Mouse (Mus musculus) midbrain, postnatal 0 days (tissue): ENCODE measurements at regions not wholly inside any gene's neighbourhood (a gene's known extent, or its start where the extent isn't known, plus 50 kb on each side); places are given as distances from the start of the nearest gene placed in this dataset.

ENCODE experiments used
- ATAC-seq: fragments of 200-750 bp; cut with Nextera tagmentation; 2 replicates; pipeline ENCODE4 v1.8.0; 2017; ENCODE audit warnings: moderate number of reproducible peaks, mild to moderate bottlenecking, moderate TSS enrichment, moderate library complexity; ENCODE audit not compliant: low FRiP score
- DNase-seq: peaks from one replicate; pipeline ENCODE4 v3.0.0-alpha.2; 2015; ENCODE audit warnings: low spot score
- H3K27ac ChIP-seq: fragments of 300-500 bp; sonication (generic); 2 replicates; pipeline ENCODE4 v1.5.1; 2014; ENCODE audit warnings: low read depth, mild to moderate bottlenecking, low read length, mixed read lengths
- H3K27me3 ChIP-seq: fragments of 300-500 bp; sonication (generic); 2 replicates; pipeline ENCODE4 v1.6.1; 2014; ENCODE audit warnings: low read length, control low read depth, mixed read lengths; ENCODE audit not compliant: insufficient read depth
- H3K36me3 ChIP-seq: fragments of 300-500 bp; sonication (generic); 2 replicates; pipeline ENCODE4 v1.6.1; 2014; ENCODE audit warnings: low read length, control low read depth, mixed read lengths; ENCODE audit not compliant: insufficient read depth
- H3K4me1 ChIP-seq: fragments of 300-500 bp; sonication (generic); 2 replicates; pipeline ENCODE4 v1.6.1; 2014; ENCODE audit warnings: mild to moderate bottlenecking, control low read depth, antibody characterized with exemption, low read length, mixed read lengths; ENCODE audit not compliant: insufficient read depth
- H3K4me2 ChIP-seq: fragments of 300-500 bp; sonication (generic); 2 replicates; pipeline ENCODE4 v1.6.1; 2014; ENCODE audit warnings: low read depth, mild to moderate bottlenecking, low read length, mixed read lengths; ENCODE audit not compliant: poor library complexity, severe bottlenecking
- H3K4me3 ChIP-seq: fragments of 300-500 bp; sonication (generic); 2 replicates; pipeline ENCODE4 v1.5.1; 2014; ENCODE audit warnings: low read depth, mild to moderate bottlenecking, low read length, moderate library complexity
- H3K9ac ChIP-seq: fragments of 300-500 bp; sonication (generic); replicated peaks from 2 replicates; pipeline ENCODE4 v1.6.1; 2014; ENCODE audit warnings: mild to moderate bottlenecking, low read length, moderate library complexity, mixed read lengths; ENCODE audit not compliant: poor library complexity, severe bottlenecking
- H3K9me3 ChIP-seq: fragments of 300-500 bp; sonication (generic); 2 replicates; pipeline ENCODE4 v1.6.1; 2016; ENCODE audit warnings: low read length, control low read depth
- CTCF ChIP-seq: IDR thresholded peaks from 2 replicates; pipeline ENCODE4 v1.5.1; 2016; ENCODE audit warnings: antibody characterized with exemption, mild to moderate bottlenecking
- WGBS: fragments of 180-500 bp; shearing (Covaris S2); extraction: QIAGEN DNeasy Blood & Tissue Kit; methylation state at CpG from one replicate; pipeline ENCODE4 v1.1.7; 2014; 5-methylcytosine and 5-hydroxymethylcytosine counted together

DNA sequence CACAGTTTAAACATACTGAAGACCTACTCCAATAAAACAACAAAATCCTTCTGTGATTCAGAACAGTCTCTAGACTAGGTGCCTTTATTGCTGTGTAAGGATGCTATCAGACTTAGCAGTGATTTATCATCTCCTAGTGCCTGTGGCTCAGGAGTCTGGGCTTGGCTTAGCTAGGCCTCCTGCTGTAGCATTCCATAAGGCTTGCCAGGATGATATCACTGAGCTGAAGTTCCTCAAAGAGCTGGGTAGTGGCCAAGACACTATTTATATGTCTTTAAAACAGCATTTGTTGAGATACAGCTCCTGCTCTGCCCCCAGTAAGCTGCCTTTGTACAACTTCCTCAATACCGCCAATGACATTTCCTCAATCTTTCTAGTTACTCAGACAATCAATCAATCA, 193.4 kb upstream of the Pld5 start:
- Histone ChIP-seq H3K4me1 (no peaks in the 10 kb centered on the region), H3K36me3 (no peaks in the 10 kb centered on the region), H3K27me3 (no peaks in the 10 kb centered on the region), H3K4me3 (no peak overlapping the region), H3K9ac (no peak overlapping the region), H3K4me2 (no peak overlapping the region), H3K9me3 (no peaks in the 10 kb centered on the region), H3K27ac (no peak overlapping the region)
- no peak for TF ChIP-seq CTCF
- ATAC-seq (no peak), DNase-seq (no peak)
- WGBS: 94% methylated on average over 1 of the region's 1 CpGs

DNA sequence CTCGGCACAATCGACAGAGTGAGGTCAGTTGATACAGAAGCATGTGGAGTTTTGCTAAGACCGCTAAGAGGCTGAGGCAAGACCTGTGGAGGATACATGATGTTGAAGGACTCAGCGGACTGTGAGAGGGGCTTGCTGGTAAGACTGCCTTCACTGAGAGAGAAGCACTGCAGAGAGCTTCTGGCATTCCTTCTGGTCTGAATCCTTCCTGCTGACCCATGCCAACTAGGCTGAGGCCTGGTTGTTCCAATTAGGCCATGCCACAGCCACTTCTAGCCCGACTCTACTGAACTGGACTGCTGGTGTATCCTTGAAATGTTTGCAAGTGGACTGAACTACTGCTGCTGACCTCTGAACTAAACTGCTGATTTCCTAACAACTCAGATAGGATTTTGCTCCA, 187.0 kb upstream of the Pld5 start:
- no peak overlapping the region for H3K9ac ChIP-seq
- no peaks in the 10 kb centered on the region for H3K27me3 ChIP-seq
- no peak overlapping the region for H3K4me2 ChIP-seq
- H3K4me3 ChIP-seq: no peak overlapping the region
- no peak for TF ChIP-seq CTCF
- H3K9me3 ChIP-seq: no peaks in the 10 kb centered on the region
- ATAC-seq (no peak), DNase-seq (no peak)
- no peaks in the 10 kb centered on the region for H3K4me1 ChIP-seq
- H3K36me3 ChIP-seq: no peaks in the 10 kb centered on the region
- H3K27ac ChIP-seq: no peak overlapping the region
- WGBS: 85% methylated on average over 5 of the region's 5 CpGs

DNA sequence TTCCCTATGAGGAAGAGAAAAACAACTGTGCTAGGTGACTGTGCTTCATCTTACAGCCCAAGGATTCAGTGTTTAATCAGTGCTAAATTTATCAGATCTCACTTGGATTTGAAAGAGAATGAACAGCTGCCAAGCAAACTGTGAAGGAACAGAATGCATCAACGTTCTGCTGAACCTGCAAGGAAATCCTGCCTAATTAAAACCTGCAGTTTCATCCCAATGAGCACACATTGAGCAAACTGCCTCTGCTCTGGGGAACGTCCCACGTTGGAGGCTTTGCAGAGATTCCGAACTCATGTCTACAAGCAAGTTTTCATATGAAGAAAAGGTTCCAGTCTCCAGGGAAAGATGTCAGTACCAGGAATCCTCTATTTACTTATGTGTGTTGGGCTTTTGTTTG, 171.6 kb upstream of the Pld5 start:
- Histone ChIP-seq H3K9ac (no peak overlapping the region), H3K36me3 (no peaks in the 10 kb centered on the region), H3K4me2 (no peak overlapping the region), H3K27me3 (no peaks in the 10 kb centered on the region), H3K4me1 (no peaks in the 10 kb centered on the region), H3K4me3 (no peak overlapping the region), H3K9me3 (no peaks in the 10 kb centered on the region), H3K27ac (no peak overlapping the region)
- ATAC-seq (no peak), DNase-seq (no peak)
- 65% methylated on average over 4 of the region's 4 CpGs for WGBS
- TF ChIP-seq CTCF: no peak

DNA sequence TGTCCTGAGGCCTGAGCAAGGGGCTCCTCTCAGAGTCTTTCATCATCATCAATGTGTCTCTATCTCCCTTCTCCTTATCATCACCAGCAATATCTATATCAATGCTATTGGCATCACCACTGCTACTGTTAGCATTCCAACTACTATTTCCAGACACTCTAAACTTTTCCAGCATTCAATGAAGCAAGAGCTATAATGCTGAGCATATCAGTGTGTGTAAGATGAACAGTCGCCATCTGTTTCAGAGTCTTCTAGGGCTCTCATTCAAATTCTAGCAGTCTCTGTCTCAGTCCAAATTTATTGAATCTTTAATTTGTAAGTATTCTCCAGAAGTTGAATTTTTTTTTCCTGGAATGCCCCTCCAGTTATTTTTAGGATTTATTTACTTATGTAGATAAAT, 168.6 kb upstream of the Pld5 start:
- no peaks in the 10 kb centered on the region for H3K4me1 ChIP-seq
- ATAC-seq (no peak), DNase-seq (no peak)
- no peaks in the 10 kb centered on the region for H3K27me3 ChIP-seq
- no peaks in the 10 kb centered on the region for H3K9me3 ChIP-seq
- H3K27ac ChIP-seq: no peak overlapping the region
- H3K36me3 ChIP-seq: no peaks in the 10 kb centered on the region
- H3K4me2 ChIP-seq: no peak overlapping the region
- H3K4me3 ChIP-seq: no peak overlapping the region
- no peak overlapping the region for H3K9ac ChIP-seq
- 87% methylated on average over 1 of the region's 1 CpGs for WGBS
- TF ChIP-seq CTCF: no peak

DNA sequence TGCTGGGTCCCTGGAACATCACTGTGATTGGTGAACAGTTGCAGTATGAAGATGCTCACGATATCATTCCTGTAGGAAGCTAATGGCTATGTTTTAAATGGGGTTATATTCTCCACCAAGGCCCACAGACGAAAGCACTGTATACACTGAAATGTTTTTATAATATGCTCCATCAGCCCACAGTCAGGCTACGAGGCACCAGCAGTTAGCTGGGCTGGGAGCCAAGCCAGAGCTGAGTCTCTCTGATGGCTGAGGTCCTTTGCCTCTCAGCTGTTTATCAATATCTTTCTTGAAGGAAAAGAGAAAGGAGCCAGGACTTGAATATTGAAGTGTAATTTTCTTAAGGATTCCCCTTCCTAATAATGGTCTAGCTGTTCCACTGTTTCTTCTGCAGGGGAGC, 165.1 kb upstream of the Pld5 start:
- Histone ChIP-seq H3K27me3 (no peaks in the 10 kb centered on the region), H3K9me3 (no peaks in the 10 kb centered on the region), H3K9ac (no peak overlapping the region), H3K4me1 (no peaks in the 10 kb centered on the region; the same call in 1 of the 2 replicates), H3K4me3 (no peak overlapping the region), H3K36me3 (no peaks in the 10 kb centered on the region), H3K27ac (no peak overlapping the region), H3K4me2 (no peak overlapping the region)
- ATAC-seq (no peak), DNase-seq (peak; percentile 12)
- no peak for TF ChIP-seq CTCF
- 77% methylated on average over 3 of the region's 3 CpGs for WGBS

DNA sequence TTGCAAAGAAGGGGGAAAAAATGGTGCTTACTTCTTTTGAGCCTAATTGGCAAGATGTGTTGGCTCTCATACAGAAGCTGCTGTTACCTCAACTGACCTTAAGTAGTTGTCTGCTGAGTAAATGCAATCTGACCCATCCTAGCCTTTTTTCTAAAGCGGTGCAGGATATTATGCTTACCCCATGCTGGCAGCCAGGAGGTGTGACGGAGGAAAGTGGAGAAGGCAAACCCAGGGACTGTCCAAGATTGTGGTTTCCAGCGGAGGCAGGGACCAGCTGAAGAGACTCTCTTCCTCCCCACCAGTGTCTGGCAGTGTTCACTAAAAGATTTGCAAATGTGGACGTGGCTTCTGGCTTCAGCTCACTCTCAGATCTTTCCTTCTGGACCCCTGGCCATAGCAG, 152.7 kb upstream of the Pld5 start:
- Histone ChIP-seq H3K4me2 (no peak overlapping the region), H3K9ac (no peak overlapping the region), H3K9me3 (no peaks in the 10 kb centered on the region), H3K4me1 (no peaks in the 10 kb centered on the region), H3K27ac (no peak overlapping the region), H3K4me3 (no peak overlapping the region), H3K36me3 (no peaks in the 10 kb centered on the region), H3K27me3 (no peaks in the 10 kb centered on the region)
- ATAC-seq (no peak), DNase-seq (no peak)
- 49% methylated on average over 4 of the region's 4 CpGs for WGBS
- no peak for TF ChIP-seq CTCF

DNA sequence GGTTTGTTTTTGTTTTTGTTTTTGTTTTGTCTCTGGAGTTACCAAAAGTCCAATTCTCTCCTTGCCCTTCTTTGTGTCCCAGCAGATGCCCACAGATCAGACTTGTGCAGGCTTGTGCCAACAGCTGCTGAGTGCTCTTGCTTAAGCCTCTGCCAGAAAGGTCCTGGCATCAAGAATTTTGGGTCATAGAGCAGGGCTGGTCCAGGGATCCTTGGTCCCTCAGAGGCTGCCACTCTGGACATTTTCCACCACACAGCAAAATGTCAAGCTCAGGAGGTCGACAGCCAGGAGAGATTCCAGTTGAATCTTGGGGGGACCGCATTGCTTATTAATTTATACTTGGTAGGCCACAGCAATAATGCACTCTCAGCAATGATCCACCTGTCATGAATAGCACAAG, 151.9 kb upstream of the Pld5 start:
- TF ChIP-seq CTCF: no peak
- H3K27me3 ChIP-seq: no peaks in the 10 kb centered on the region
- WGBS: 85% methylated on average over 2 of the region's 2 CpGs
- H3K4me3 ChIP-seq: no peak overlapping the region
- no peaks in the 10 kb centered on the region for H3K4me1 ChIP-seq
- H3K27ac ChIP-seq: no peak overlapping the region
- no peaks in the 10 kb centered on the region for H3K9me3 ChIP-seq
- no peak for DNase-seq
- no peak for ATAC-seq
- H3K4me2 ChIP-seq: no peak overlapping the region
- H3K9ac ChIP-seq: no peak overlapping the region
- no peaks in the 10 kb centered on the region for H3K36me3 ChIP-seq
